Mouse (Mus musculus) cerebellum, adult 8-10 months (tissue): ENCODE data around the gene Chd1l.

Experiments
- DNase-seq: peaks from one replicate; pipeline ENCODE4 v3.0.0; 2022

The Chd1l gene

DNA sequence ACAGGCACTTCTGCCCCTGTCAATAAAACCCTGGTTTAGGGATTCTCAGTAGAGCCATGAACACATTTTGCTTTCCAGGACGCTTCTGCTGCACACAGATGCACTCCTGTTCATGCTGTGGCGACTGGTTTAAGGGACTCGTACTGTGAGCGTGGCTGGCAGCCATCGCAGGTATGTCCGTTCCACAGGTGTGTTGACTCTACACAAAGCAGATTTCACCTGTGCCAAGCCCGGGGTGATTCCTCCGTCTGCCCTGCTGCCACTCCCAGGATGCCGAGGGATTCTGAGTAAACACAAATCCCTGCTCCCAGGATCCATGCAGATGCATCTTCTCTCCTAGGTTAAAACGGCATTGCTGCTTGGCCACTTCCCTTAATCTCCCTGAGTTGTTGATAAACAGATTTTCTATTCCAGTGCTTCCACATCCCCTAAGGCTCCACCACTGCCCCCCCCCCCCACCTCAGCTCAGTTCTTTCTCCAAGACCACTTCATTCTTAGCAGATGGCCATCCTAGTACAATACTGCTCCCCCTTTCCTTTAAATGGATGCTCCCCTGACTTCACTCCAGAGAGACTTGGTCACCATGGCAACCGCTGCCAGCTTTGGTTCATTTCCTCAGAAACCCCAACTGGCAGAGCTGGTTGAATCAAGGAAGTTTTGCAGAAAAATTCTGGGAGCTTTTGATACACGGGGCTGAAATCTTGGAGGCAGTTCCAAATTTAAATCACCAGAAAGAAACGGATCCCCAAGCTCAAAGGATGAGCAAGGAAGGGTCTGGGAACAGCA, 87.9 kb downstream of the Chd1l start:
- no peak for DNase-seq

DNA sequence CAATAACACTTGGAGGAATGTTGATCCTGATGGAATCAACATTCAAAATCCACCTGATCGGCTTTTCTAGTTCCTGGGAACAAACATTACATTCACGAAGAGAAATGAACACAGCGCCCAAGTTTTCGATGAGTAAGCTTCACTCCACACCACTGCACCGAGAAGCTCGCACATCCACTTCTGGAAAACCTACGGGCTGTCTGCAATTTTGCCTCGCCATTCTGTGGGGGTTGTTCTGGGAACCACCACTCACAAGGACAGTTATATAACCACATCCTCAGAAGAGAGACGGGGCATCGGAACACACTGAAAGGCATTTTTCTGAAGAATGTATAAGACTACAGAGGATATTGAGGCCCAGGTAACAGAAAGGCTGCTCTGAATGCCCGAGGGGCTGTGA, 90.1 kb downstream of the Chd1l start:
- no peak for DNase-seq

GRCm38 (mm10) chr3:97512296-97512695, 97.7 kb downstream of the Chd1l start:
- DNase-seq, result no peak
